Mouse (Mus musculus) kidney, embryonic 16.5 days (tissue): ENCODE results near the gene Abcf1. TPM values are rescaled to one million over a fixed set of nuclear protein-coding genes. Genes with fewer than 3 reads are reported as not detected.

Experiments
- ATAC-seq: fragments of 200-750 bp; cut with Nextera tagmentation; 2 replicates; pipeline ENCODE4 v1.8.0; 2017; ENCODE audit warnings: moderate TSS enrichment; ENCODE audit not compliant: low FRiP score, low TSS enrichment
- H3K27ac ChIP-seq: fragments of 300-500 bp; sonication (generic); 2 replicates; pipeline ENCODE4 v1.5.1; 2014; ENCODE audit warnings: low read length
- H3K27me3 ChIP-seq: fragments of 300-500 bp; sonication (generic); 2 replicates; pipeline ENCODE4 v1.6.1; 2014; ENCODE audit warnings: low read length, control low read depth, mixed read lengths; ENCODE audit not compliant: insufficient read depth
- H3K36me3 ChIP-seq: fragments of 300-500 bp; sonication (generic); 2 replicates; pipeline ENCODE4 v1.6.1; 2014; ENCODE audit warnings: low read length, control low read depth, mixed read lengths; ENCODE audit not compliant: insufficient read depth
- H3K4me1 ChIP-seq: fragments of 300-500 bp; sonication (generic); 2 replicates; pipeline ENCODE4 v1.6.1; 2014; ENCODE audit warnings: low read length, control low read depth, mixed read lengths; ENCODE audit not compliant: insufficient read depth
- H3K4me2 ChIP-seq: fragments of 300-500 bp; sonication (generic); replicated peaks from 2 replicates; pipeline ENCODE4 v1.6.1; 2014; ENCODE audit warnings: low read depth, low read length
- H3K4me3 ChIP-seq: fragments of 300-500 bp; sonication (generic); 2 replicates; pipeline ENCODE4 v1.5.1; 2014; ENCODE audit warnings: mild to moderate bottlenecking, low read length
- H3K9ac ChIP-seq: fragments of 300-500 bp; sonication (generic); replicated peaks from 2 replicates; pipeline ENCODE4 v1.6.1; 2014; ENCODE audit warnings: low read length
- H3K9me3 ChIP-seq: fragments of 300-500 bp; sonication (generic); 2 replicates; pipeline ENCODE4 v1.6.1; 2016; ENCODE audit warnings: low read length, control low read depth
- WGBS: fragments of 180-500 bp; shearing (Covaris S2); extraction: QIAGEN DNeasy Blood & Tissue Kit; methylation state at CpG from one replicate; pipeline ENCODE4 v1.1.7; 2014; 5-methylcytosine and 5-hydroxymethylcytosine counted together
- microRNA counts: library from miRNA; unstranded; fragments of <30 nt; microRNA quantifications from one replicate; lab custom pipeline; 2016
- microRNA-seq: library from miRNA; unstranded; fragments of <30 nt; microRNA quantifications from one replicate; pipeline ENCODE4, GENCODE M21; 2016
- polyA plus RNA-seq: library from polyadenylated mRNA; unstranded; fragments of >200 nt; fragmentation: Nextera tagmentation; extraction: Ambion mirVana; gene quantifications from 2 replicates; pipeline ENCODE4 v1.2.1, GENCODE M21; 2015

The Abcf1 gene
- polyA plus RNA-seq, 1 experiment from 2014 or later = 80.7 TPM

DNA sequence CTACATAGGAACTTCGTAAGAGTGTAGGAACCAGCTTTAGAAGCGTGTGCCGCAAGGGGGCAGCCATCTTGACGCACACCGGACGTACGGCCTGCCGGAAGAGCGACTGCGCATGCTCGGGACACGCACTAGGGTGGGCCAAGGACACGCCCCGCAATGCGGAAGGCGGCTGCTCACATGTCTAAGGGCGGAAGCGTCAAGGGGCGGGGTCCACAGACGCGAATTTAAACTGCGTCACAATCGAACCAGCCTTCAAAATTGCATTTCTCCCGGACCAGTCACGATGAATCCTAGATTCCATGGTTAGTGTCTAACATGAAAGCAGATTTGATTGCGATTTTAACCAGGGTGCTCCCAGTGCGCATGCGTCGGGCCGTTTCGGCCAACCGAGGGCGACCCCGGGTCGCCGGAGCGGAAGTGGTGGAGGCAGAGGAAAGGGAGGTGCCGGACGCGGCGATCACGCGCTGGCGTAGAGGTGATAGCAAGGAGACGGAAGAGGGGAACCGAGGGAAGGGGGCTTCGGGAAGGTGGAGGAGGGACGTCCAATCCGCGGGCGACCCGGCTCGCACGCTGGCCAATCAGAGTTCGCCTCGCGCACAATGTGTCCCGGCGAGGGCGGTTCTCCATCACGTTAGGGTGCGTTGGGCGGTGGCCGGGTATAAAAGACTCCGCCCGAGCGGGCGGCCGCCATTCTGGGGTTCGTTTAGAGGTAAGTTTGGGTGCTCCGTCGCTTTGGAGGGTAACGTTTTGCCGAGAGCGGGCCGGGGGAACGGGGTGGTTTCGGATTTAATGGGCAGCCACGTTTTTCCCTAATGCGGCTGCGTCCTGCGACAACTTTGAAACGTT lies 53.0 kb downstream of the Abcf1 start, which contains the start of the genes Mrps18b and Ppp1r10:
TSS of gene Mrps18b (minus strand) at position 93 of the 846 bp plus-strand sequence.
TSS of gene Ppp1r10 (plus strand) at position 138 of the 846 bp plus-strand sequence.
- under 1% methylated on average over 83 of the region's 83 CpGs for WGBS
- Histone ChIP-seq H3K9me3 (no peaks in the 10 kb centered on the region), H3K4me2 (peak within 1 kb of the TSS; percentile 75), H3K4me1 (peaks cover 30% of the 10 kb centered on the region), H3K27me3 (no peaks in the 10 kb centered on the region), H3K36me3 (peaks cover 18% of the 10 kb centered on the region; the same call in 1 of the 2 replicates), H3K4me3 (peak within 1 kb of the TSS; percentile 85), H3K9ac (peak within 1 kb of the TSS; percentile 98), H3K27ac (peak within 1 kb of the TSS; percentile 95)
- peak; percentile 97 for ATAC-seq

DNA sequence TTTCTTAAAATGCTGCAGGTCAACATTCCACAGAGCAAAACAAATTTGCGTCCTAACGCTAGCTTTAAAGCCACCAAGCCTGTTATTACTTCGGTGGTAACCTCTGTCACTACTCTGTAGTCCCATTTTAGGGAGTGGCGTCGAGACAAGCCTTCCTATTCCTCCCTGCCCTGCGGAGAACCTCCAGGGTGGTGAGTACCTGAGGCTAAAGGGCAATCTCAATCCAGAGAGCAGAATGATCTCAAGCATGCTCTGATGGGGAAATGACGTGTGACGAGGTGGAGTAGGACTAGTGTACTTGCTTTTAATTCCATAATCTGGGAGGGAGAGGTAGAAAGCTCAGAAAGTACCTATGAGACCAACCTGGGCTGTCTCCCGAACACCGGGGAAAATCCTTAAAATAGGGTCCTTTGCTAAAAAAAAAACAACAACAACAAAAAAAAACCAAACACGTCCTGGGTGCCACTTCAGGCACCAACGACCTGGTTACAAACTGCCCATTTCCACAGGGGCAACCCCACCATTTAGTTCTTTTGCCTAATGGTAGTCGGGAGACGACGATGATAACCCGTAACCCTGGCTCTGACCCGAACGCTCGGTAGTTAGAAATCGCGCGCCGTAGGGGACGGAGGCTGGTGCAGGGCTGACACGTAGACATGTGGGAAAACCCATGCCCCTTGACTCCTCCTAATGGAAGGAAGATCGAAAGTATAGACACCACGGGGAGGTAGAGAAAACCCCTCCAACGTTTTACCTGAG lies 53.8 kb downstream of the Abcf1 start:
- Histone ChIP-seq H3K4me3 (peak overlapping the region; percentile 85), H3K36me3 (peaks cover 18% of the 10 kb centered on the region; the same call in 1 of the 2 replicates), H3K9me3 (no peaks in the 10 kb centered on the region), H3K9ac (peak overlapping the region; percentile 83), H3K27me3 (no peaks in the 10 kb centered on the region), H3K27ac (peak overlapping the region; percentile 95), H3K4me2 (peak overlapping the region; percentile 75), H3K4me1 (peaks cover 25% of the 10 kb centered on the region)
- ATAC-seq = no peak
- WGBS = 2% methylated on average over 28 of the region's 28 CpGs

DNA sequence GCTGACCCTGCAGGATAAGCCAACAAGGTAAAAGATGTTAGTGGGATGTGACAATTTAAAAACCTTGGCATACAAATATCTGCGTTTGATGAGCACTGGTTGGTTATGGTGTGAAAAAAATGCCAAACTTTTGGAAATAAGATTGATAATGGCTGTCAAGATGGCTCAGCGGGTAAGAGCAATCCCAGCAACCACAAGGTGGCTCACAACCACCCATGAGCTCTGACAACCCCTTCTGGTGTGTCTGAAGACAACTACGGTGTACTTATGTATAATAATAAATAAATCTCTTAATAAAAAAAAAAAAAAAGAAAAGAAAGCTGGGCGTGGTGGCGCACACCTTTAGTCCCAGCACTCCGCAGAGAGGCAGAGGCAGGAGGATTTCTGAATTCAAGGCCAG lies 54.6 kb downstream of the Abcf1 start:
- peaks cover 20% of the 10 kb centered on the region for H3K4me1 ChIP-seq
- H3K4me3 ChIP-seq = peak overlapping the region; percentile 85
- peak overlapping the region; percentile 75 for H3K4me2 ChIP-seq
- H3K36me3 ChIP-seq = peaks cover 18% of the 10 kb centered on the region; the same call in 1 of the 2 replicates
- WGBS = 83% methylated on average over 6 of the region's 6 CpGs
- no peaks in the 10 kb centered on the region for H3K9me3 ChIP-seq
- no peak for ATAC-seq
- no peak overlapping the region for H3K9ac ChIP-seq
- H3K27ac ChIP-seq = no peak overlapping the region
- H3K27me3 ChIP-seq = no peaks in the 10 kb centered on the region

DNA sequence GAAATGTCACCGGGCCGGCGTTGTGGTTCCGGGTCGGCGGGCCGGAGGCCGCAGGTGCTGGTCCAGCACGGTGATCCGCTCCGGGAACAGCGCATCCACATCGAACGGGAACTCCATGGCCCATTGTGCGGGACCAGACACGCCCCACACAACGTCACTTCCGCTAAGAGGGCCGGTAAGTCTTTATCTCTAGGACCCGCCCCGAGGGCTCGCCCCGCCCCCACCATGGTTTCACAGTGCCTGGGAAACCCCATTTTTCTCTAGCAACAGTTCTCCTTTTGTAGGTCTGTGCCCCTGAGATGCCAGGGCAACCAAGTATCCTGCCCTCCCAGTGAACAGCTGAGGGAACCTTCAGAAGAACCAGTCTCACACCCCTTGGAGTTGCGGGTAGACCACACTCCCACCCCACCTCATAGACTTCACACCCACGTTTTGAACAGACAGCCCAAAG lies 59.6 kb downstream of the Abcf1 start, which contains the start of gene Atat1:
TSS of gene Atat1 (minus strand) at position 157 of the 451 bp plus-strand sequence.
- H3K9me3 ChIP-seq = no peaks in the 10 kb centered on the region
- H3K27ac ChIP-seq = peak within 1 kb of the TSS; percentile 82
- WGBS = 3% methylated on average over 25 of the region's 25 CpGs
- no peaks in the 10 kb centered on the region for H3K27me3 ChIP-seq
- peaks cover 15% of the 10 kb centered on the region for H3K4me1 ChIP-seq
- peaks cover 32% of the 10 kb centered on the region for H3K36me3 ChIP-seq
- peak within 1 kb of the TSS; percentile 73 for H3K4me3 ChIP-seq
- H3K9ac ChIP-seq = peak within 1 kb of the TSS; percentile 73
- peak within 1 kb of the TSS; percentile 83 for H3K4me2 ChIP-seq
- ATAC-seq = peak; percentile 92

DNA sequence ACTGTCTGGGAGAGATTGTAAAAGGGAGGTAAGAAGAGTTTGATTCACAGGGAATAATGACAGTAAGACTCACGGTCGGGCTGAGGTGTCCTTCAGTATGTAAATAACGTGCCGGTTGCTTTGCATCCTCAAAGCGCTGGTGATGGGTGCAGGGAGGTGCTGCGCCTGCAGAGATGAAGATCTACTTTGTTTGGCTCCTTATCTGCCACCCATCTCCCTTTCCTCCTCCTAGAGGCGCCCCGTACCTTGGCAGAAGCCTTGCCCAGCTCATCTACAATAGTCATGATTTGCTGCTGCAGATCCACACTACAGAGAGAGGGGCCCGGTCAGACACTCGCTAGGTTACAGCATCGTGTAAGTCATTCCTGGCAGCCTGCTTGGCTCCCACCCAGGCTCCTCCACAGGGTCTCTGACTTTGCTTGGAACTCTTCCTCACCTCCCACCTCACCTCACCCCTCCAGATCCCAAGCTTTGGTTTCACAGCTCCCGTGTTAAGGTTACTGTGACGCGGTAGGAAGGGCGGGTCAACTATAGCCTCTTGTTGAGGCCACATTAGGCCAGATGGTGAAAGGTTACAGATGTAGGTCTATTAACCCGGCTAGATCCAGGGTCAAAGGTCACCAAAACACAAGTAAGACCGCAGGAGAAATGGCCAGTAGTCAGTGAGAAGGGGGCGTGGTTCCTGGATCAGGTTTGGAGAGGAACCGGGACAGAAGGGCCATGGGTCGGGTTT lies 60.2 kb downstream of the Abcf1 start:
- Histone ChIP-seq H3K36me3 (peaks cover 32% of the 10 kb centered on the region), H3K27me3 (no peaks in the 10 kb centered on the region), H3K9me3 (no peaks in the 10 kb centered on the region), H3K27ac (peak overlapping the region; percentile 82; the same call in 1 of the 2 replicates), H3K9ac (peak overlapping the region; percentile 73), H3K4me3 (peak overlapping the region; percentile 73), H3K4me2 (peak overlapping the region; percentile 83), H3K4me1 (peaks cover 13% of the 10 kb centered on the region)
- peak; percentile 55 for ATAC-seq
- WGBS = 17% methylated on average over 20 of the region's 20 CpGs

DNA sequence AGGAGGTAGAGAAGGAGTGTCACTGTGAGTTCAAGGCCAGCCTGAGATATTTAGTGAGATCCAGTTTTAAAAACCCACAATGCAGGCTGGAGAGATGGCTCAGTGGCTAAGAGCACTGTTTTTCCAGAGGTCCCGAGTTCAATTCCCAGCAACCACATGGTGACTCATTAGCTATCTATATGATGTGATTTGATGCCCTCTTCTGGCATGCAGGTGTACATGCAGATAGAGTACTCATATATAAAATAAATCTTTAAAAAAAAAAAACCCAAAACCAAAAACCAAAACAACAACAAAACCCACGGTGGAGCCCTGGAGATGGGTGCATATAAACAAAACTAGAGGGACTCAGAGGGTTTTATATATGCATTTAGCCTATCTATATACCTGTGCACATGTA lies 62.0 kb downstream of the Abcf1 start:
- 74% methylated on average over 2 of the region's 2 CpGs for WGBS

More for the DNA sequence above, 62.0 kb downstream of the Abcf1 start:
- no peak overlapping the region for H3K4me2 ChIP-seq
- H3K27me3 ChIP-seq = no peaks in the 10 kb centered on the region
- H3K4me3 ChIP-seq = no peak overlapping the region
- no peak overlapping the region for H3K27ac ChIP-seq
- H3K36me3 ChIP-seq = peaks cover 31% of the 10 kb centered on the region
- no peak for ATAC-seq
- H3K4me1 ChIP-seq = peaks cover 13% of the 10 kb centered on the region
- H3K9me3 ChIP-seq = no peaks in the 10 kb centered on the region
- no peak overlapping the region for H3K9ac ChIP-seq

MicroRNAs within 50 kb of the gene (microRNA counts, 519-probe panel; counts per million panel counts)
- microRNA mmu-miR-1894-3p (lab: Ali Mortazavi, UCI) (104 counts per million, percentile 35 among the panel's probes with 10 or more counts), microRNA mmu-miR-1894-5p (lab: Ali Mortazavi, UCI) (1,713 counts per million, percentile 44 among the panel's probes with 10 or more counts), microRNA mmu-miR-877 (lab: Ali Mortazavi, UCI) (2,180 counts per million, percentile 55 among the panel's probes with 10 or more counts)

Small RNA genes lying within 50 kb of the gene (microRNA-seq; reads per million reads assigned to microRNA genes)
- not detected for gene Mir1894
- gene Mir877 = 39.2 reads per million, percentile 46 among the genes with 10 or more reads in this experiment

Other genes with a start within 250 kb of the Abcf1 start
- gene Ier3, start 148.1 kb downstream of the Abcf1 start, polyA plus RNA-seq = 33.5 and 40.4 TPM in 2 replicates
- gene Flot1, start 146.5 kb downstream of the Abcf1 start, polyA plus RNA-seq = 52.7 and 56.9 TPM in 2 replicates
- 905 and 985 TPM in 2 replicates for gene Tubb5, start 131.5 kb downstream of the Abcf1 start, polyA plus RNA-seq
- 16.3 and 16.7 TPM in 2 replicates for gene Mdc1, start 128.2 kb downstream of the Abcf1 start, polyA plus RNA-seq
- 63.3 and 67.0 TPM in 2 replicates for gene Nrm, start 108.4 kb downstream of the Abcf1 start, polyA plus RNA-seq
- 22.2 and 25.2 TPM in 2 replicates for gene Ppp1r18, start 104.2 kb downstream of the Abcf1 start, polyA plus RNA-seq
- gene Dhx16, start 89.9 kb downstream of the Abcf1 start, polyA plus RNA-seq = 45.1 and 48.2 TPM in 2 replicates
- gene 2310061I04Rik, start 72.3 kb downstream of the Abcf1 start, polyA plus RNA-seq = 33.3 and 36.5 TPM in 2 replicates
- gene Atat1, start 59.7 kb downstream of the Abcf1 start, polyA plus RNA-seq = 82.2 and 102 TPM in 2 replicates
- 88.0 and 89.7 TPM in 2 replicates for gene Mrps18b, start 53.4 kb downstream of the Abcf1 start, polyA plus RNA-seq
- 47.2 and 54.8 TPM in 2 replicates for gene Ppp1r10, start 53.3 kb downstream of the Abcf1 start, polyA plus RNA-seq
- 55.7 and 57.8 TPM in 2 replicates for gene Gnl1, start 10.1 kb upstream of the Abcf1 start, polyA plus RNA-seq
- 46.6 and 47.9 TPM in 2 replicates for gene Prr3, start 10.5 kb upstream of the Abcf1 start, polyA plus RNA-seq
- 2.2 and 3.1 TPM in 2 replicates for gene H2-T24, start 50.8 kb upstream of the Abcf1 start, polyA plus RNA-seq
- 4.5 and 5.9 TPM in 2 replicates for gene H2-T23, start 63.1 kb upstream of the Abcf1 start, polyA plus RNA-seq
- 13.9 and 16.0 TPM in 2 replicates for gene H2-T22, start 73.0 kb upstream of the Abcf1 start, polyA plus RNA-seq
- gene Gm6034, start 73.2 kb upstream of the Abcf1 start, polyA plus RNA-seq = 0.10 TPM in 1 of 2 replicates, not detected in the other
- not detected in 2 replicates for gene Gm11127, start 88.6 kb upstream of the Abcf1 start, polyA plus RNA-seq
- gene Gm19684, start 151.9 kb upstream of the Abcf1 start, polyA plus RNA-seq = not detected in 2 replicates
- not detected in 2 replicates for gene Gm7030, start 159.7 kb upstream of the Abcf1 start, polyA plus RNA-seq
- 0.56 TPM in 1 of 2 replicates, not detected in the other for gene Gm8909, start 198.8 kb upstream of the Abcf1 start, polyA plus RNA-seq
- not detected in 2 replicates for gene H2-T3, start 220.5 kb upstream of the Abcf1 start, polyA plus RNA-seq